Mouse (Mus musculus) thymus, adult 18-20 months (tissue): ENCODE measurements around the gene Fryl.
"Not testable (repeated sequence)": the region's sequence is repeated elsewhere in the genome, so short reads cannot be mapped to it uniquely, and the experiment has no call there.

Experiments used
- DNase-seq, 2 experiments: peaks; one replicate each; pipeline ENCODE4 v3.0.0; 2022; ENCODE audit warnings: mixed read lengths in 2 of 2

Gene Fryl

DNA sequence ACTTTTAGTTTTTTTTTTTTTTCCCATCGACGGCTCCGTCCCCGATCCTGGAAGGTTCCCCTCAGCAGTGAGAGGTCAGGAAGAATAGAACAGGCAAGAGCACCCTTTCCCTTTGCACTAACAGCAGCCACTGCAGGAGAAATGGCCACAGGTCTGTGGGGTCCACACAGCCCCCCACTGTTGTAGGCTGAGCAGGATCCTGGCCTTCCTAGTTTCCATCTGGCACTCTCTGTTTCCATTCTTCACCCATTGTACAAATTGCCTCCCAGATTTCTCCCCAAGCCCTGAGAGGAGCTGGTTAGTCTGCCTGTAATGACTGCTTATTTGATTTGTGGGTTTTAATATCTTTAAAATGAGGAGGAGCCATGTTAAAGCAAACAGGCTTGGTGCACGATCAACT, 252.4 kb downstream of the Fryl start:
- no peak for DNase-seq

DNA sequence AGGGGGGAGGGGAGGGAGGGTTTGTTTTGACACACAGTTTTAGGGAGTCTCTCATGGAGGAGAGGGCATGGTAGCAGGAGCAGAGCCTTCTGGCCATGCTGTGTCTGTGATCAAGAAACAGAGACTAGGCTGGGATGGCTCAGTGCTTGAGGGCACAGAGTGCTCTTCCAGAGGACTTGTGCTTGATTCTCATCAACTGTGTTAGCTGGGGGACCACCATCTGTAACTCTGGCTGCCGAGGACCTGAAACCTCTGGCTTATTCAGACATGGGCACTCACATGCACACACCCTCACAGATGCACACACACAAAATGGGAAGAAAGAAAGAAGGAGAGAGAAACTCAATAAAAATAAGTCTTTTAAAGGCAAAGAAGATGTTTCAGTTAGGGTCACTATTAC, 257.9 kb downstream of the Fryl start:
- not testable (repeated sequence) for DNase-seq

GRCm38 (mm10) chr5:72995379-72995778, 261.0 kb downstream of the Fryl start:
- DNase-seq, result no peak

GRCm38 (mm10) chr5:72994928-72995327, 261.5 kb downstream of the Fryl start:
- no peak for DNase-seq

DNA sequence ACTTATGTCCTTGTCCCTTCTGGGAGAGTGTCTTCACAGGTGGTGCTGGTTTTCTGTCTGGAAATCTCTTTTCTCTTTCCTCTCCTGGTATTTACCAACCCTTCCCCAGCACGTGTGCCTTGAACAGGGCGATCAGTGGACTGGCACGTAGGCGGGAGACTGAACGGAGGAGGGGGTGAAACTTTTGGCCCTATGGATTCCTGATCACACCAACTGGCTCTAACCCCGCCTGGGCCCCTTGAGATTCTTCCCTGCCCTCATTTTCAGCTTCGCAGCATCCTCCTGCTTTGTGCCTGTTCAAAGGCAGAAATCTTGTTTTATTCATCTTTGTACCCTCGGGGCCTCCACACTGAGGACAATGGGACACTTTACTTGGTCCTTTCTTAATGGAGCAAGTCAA, 262.0 kb downstream of the Fryl start:
- DNase-seq, result no peak

DNA sequence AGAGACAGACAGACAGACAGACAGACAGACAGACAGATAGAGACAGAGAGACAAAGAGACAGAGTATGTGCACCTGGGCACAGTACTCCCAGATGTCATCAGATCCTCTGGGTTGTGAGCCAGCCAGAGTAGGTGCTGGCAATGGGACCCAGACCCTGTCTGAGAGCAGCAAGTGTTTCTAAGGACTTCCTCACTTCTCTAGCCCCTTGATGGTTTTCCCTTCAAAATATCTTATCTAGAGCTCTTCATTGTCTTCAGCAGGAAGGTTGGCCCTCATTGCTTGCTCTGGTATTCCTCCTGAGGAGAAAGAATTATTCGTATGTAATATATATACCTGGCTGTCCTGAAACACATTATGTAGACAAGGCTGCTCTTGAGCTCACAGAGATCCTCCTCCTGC, 263.9 kb downstream of the Fryl start:
- DNase-seq, result no peak

- no peak for DNase-seq
These were observed 266.7 kb downstream of the Fryl start for GRCm38 (mm10) chr5:72989756-72990155.

- no peak for DNase-seq
These were observed 268.6 kb downstream of the Fryl start for GRCm38 (mm10) chr5:72987786-72988185.

DNA sequence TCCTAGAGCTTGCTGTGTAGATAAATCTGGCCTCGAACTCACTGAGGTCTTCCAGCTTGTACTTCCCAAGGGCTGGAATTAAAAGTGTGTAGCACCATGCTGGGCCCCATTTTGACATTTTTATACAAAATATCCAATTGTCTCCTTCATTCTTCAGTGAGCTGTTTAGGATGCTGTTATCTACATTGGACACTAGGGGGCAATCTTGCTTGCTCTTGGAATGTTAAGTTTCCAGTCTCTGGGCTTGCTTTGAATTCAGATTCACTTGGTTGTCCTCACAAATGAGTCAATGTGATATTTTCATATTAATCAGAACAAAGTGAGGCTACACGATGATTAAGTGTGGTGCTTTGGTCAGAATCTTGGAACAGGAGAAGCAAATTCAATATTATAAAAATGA, 272.3 kb downstream of the Fryl start:
- DNase-seq, result no peak

DNA sequence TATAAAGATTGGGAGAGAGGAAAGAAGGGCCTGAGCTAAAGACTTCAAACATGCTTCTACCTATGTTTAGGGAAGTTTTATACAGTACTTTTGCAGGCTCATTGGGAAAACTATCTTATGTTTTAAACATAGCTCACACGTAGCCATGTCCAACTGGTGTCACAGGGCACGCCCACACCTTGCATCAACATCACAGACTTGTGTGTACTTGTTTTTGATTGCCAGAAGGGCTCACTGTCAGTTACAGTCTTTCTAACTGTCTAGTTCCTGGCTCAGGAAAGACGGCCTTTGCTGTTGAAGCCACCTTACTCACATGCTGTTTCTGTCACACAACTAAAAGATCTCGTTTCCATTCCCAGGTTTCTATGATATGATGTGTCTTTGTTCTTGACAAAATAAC, 279.9 kb downstream of the Fryl start:
- DNase-seq, result no peak

DNA sequence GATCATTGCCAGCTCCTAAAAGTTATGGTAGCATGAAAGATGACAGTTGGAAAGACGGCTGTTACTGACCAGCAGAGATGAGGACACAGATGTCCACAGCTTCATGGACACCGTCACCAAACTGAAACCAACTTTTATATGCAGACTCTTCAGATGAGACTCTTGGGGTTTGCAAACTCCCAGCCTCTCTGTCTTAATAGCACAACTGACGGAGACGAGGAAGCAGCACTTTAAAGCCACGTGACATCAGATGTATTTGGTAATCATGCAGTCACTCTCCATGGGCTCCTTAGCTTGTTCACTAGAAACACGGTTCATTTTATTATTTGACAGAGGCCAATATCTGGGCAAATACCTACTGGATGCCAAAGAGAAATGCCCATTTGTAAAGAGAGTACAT, 280.4 kb downstream of the Fryl start:
- no peak for DNase-seq

- DNase-seq, result no peak
These were observed 281.8 kb downstream of the Fryl start, which contains the start of gene Gm10135 for GRCm38 (mm10) chr5:72974602-72975001. Gm10135 (minus strand) TSS chr5:72974702.

DNA sequence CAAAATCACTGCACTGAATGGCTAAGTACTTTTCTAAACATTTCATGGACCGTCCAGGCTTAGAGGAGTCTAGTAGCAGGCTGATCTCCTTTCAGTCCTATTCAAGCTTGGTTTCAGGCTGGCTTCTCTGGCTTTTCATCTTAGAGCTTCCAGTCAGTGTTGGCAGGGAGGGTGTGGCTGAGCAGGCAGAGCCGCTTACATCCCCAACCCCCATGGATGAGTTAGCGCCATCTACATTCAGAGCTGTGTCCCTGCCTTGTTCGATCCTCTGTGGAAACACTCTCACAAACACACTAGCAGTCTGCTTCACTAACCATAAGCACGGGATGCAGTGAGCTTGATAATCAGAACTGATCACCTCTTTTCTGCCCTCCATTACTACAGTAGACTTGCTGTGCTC, 283.5 kb downstream of the Fryl start:
- DNase-seq, result no peak

- no peak for DNase-seq
These were observed 284.0 kb downstream of the Fryl start for GRCm38 (mm10) chr5:72972435-72972834.
